Mouse (Mus musculus) liver, adult 2 months (tissue): Measurements from ENCODE around the gene Lin52. TPM values are rescaled to one million over a fixed set of nuclear protein-coding genes. Genes with fewer than 3 reads are reported as not detected.

Experiments used
- DNase-seq: peaks from one replicate; pipeline ENCODE4 v3.0.0-alpha.2; 2011; ENCODE audit warnings: low read depth, low spot score; ENCODE audit errors: extremely low read depth
- H3K27ac ChIP-seq: fragments of 200-500 bp; replicated peaks from 2 replicates; pipeline ENCODE4 v1.5.1; 2012; ENCODE audit warnings: low read depth, mild to moderate bottlenecking, control low read depth, inconsistent platforms, low read length; ENCODE audit not compliant: insufficient read depth
- H3K27me3 ChIP-seq: fragments of 200-500 bp; 2 replicates; pipeline ENCODE4 v1.6.1; 2012; ENCODE audit warnings: mild to moderate bottlenecking, moderate library complexity, low read length, inconsistent platforms; ENCODE audit not compliant: control insufficient read depth, insufficient read depth
- H3K36me3 ChIP-seq: fragments of 200-500 bp; 2 replicates; pipeline ENCODE4 v1.6.1; 2012; ENCODE audit warnings: low read length, inconsistent platforms; ENCODE audit not compliant: control insufficient read depth, insufficient read depth
- H3K4me1 ChIP-seq: fragments of 200-500 bp; 2 replicates; pipeline ENCODE4 v1.6.1; 2011; ENCODE audit warnings: low read length; ENCODE audit not compliant: control insufficient read depth, insufficient read depth
- H3K4me3 ChIP-seq: fragments of 200-500 bp; 2 replicates; pipeline ENCODE4 v1.5.1; 2011; ENCODE audit warnings: low read depth, mild to moderate bottlenecking, control low read depth, low read length, moderate library complexity; ENCODE audit not compliant: insufficient read depth
- H3K79me2 ChIP-seq: fragments of 200-500 bp; 2 replicates; pipeline ENCODE4 v1.6.1; 2012; ENCODE audit warnings: inconsistent platforms, mild to moderate bottlenecking, low read length, moderate library complexity; ENCODE audit not compliant: control insufficient read depth, insufficient read depth
- H3K9ac ChIP-seq: fragments of 200-500 bp; 2 replicates; pipeline ENCODE4 v1.6.1; 2012; ENCODE audit warnings: low read depth, mild to moderate bottlenecking, control low read depth, inconsistent platforms, low read length
- CTCF ChIP-seq: fragments of 200-500 bp; IDR thresholded peaks from 2 replicates; pipeline ENCODE4 v1.5.1; 2011; ENCODE audit warnings: low read depth, low read length, control low read depth
- POLR2A ChIP-seq: fragments of 200-500 bp; IDR thresholded peaks from 2 replicates; pipeline ENCODE4 v1.6.1; 2011; ENCODE audit warnings: low read length, control low read depth; ENCODE audit not compliant: insufficient read depth; ENCODE audit errors: extremely low read depth
- WGBS: fragments of 180-500 bp; shearing (Covaris S2); methylation state at CpG from one replicate; pipeline ENCODE4 v1.1.7; 2018; 5-methylcytosine and 5-hydroxymethylcytosine counted together
- polyA plus RNA-seq: library from polyadenylated mRNA; depleted of rRNA; stranded (reverse); fragments of >200 nt; gene quantifications from 2 replicates; pipeline ENCODE4 v1.2.3, GENCODE M21; 2012
- total RNA-seq: library from RNA; depleted of rRNA; stranded (reverse); fragments of >200 nt; gene quantifications from 2 replicates; pipeline ENCODE4 v1.2.3, GENCODE M21; 2014

Lin52 gene
- total and polyA plus RNA-seq, 2 experiments: 6.2 to 6.7 TPM

GRCm38 (mm10) chr12:84569336-84569970 lies 118.2 kb downstream of the Lin52 start, which contains the start of gene Vsx2:
TSS of gene Vsx2 (plus strand) at chr12:84569762.
- no peaks in the 10 kb centered on the region for H3K36me3 ChIP-seq
- no peak within 1 kb of the TSS for H3K27ac ChIP-seq
- no peak within 1 kb of the TSS for H3K4me3 ChIP-seq
- no peaks in the 10 kb centered on the region for H3K4me1 ChIP-seq
- no peak within 1 kb of the TSS for H3K9ac ChIP-seq
- TF ChIP-seq POLR2A: no peak
- TF ChIP-seq CTCF: no peak
- no peaks in the 10 kb centered on the region for H3K79me2 ChIP-seq
- WGBS: 11% methylated on average over 25 of the region's 25 CpGs
- peaks cover 22% of the 10 kb centered on the region for H3K27me3 ChIP-seq
- no peak for DNase-seq

- H3K36me3 ChIP-seq: no peaks in the 10 kb centered on the region
- 5% methylated on average over 40 of the region's 40 CpGs for WGBS
- H3K27ac ChIP-seq: no peak overlapping the region
- DNase-seq: no peak
- no peak overlapping the region for H3K4me3 ChIP-seq
- H3K79me2 ChIP-seq: no peaks in the 10 kb centered on the region
- H3K9ac ChIP-seq: no peak overlapping the region
- TF ChIP-seq CTCF (no peak), POLR2A (no peak)
- H3K27me3 ChIP-seq: peaks cover 22% of the 10 kb centered on the region
- no peaks in the 10 kb centered on the region for H3K4me1 ChIP-seq
Observed at GRCm38 (mm10) chr12:84569976-84570693, 118.9 kb downstream of the Lin52 start.

GRCm38 (mm10) chr12:84570694-84571415 lies 119.6 kb downstream of the Lin52 start:
- Histone ChIP-seq H3K27ac (no peak overlapping the region), H3K4me3 (no peak overlapping the region), H3K9ac (no peak overlapping the region), H3K36me3 (no peaks in the 10 kb centered on the region), H3K27me3 (peaks cover 22% of the 10 kb centered on the region), H3K79me2 (no peaks in the 10 kb centered on the region), H3K4me1 (no peaks in the 10 kb centered on the region)
- WGBS: 8% methylated on average over 34 of the region's 34 CpGs
- DNase-seq: no peak
- TF ChIP-seq CTCF (no peak), POLR2A (no peak)

- Histone ChIP-seq H3K4me1 (no peaks in the 10 kb centered on the region), H3K36me3 (no peaks in the 10 kb centered on the region), H3K4me3 (no peak overlapping the region), H3K27me3 (peaks cover 22% of the 10 kb centered on the region), H3K27ac (no peak overlapping the region), H3K9ac (no peak overlapping the region), H3K79me2 (no peaks in the 10 kb centered on the region)
- TF ChIP-seq POLR2A (no peak), CTCF (no peak)
- DNase-seq: no peak
- 5% methylated on average over 43 of the region's 43 CpGs for WGBS
Observed at GRCm38 (mm10) chr12:84571466-84572340, 120.5 kb downstream of the Lin52 start.

- Histone ChIP-seq H3K4me3 (no peak overlapping the region), H3K27me3 (peaks cover 22% of the 10 kb centered on the region), H3K4me1 (no peaks in the 10 kb centered on the region), H3K79me2 (no peaks in the 10 kb centered on the region), H3K9ac (no peak overlapping the region), H3K36me3 (no peaks in the 10 kb centered on the region), H3K27ac (no peak overlapping the region)
- 15% methylated on average over 7 of the region's 7 CpGs for WGBS
- DNase-seq: no peak
- no peak for TF ChIP-seq CTCF
- TF ChIP-seq POLR2A: no peak
Observed at GRCm38 (mm10) chr12:84572341-84572720, 121.1 kb downstream of the Lin52 start.
